Mouse (Mus musculus): ENCODE data around the gene Pus1. TPM values are rescaled to one million over a fixed set of nuclear protein-coding genes. Genes with fewer than 3 reads are reported as not detected.

Gene Pus1
- polyA plus RNA-seq, 2 experiments: 17.2 to 23.9 TPM

DNA sequence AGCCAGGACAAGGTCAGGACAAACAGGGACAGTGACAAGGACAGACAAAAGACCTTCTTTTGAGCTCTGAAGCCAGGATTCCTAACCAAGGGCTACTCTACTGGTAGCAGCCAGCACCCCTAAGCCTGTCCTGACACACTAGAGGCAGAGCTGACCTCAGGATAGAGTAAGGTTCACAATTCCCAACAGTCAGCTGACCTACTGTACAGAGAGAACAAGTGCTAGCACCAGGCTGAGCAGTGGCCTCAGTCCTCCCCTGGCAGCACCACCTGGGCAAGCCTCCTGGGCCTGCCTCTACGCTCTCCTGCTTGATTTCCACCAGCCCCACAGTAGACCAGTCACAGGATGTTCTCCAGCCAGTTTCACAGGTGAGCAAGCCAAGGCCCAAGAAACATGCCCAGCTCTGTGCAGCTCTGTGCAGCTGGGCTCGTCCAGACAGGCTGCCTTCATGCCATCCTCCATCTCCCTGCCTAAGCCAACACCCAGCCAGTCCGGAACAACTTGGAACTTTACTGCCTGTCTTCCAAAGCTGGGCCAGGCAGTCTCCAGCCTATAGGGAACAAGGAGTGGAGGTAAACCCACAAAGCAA, 20.7 kb upstream of the Pus1 start:
- Histone ChIP-seq H3K4me1 (replicated peaks; ENCODE audit: control insufficient read depth in 2 of 2, insufficient read depth in 2 of 2, low read length in 1 of 2) (peaks cover 22 to 39% of the 10 kb centered on the region in 2 experiments), H3K9ac (replicated peaks) (no peak overlapping the region), H3K36me3 (replicated peaks; ENCODE audit: control insufficient read depth, insufficient read depth, low read depth) (peaks cover 30% of the 10 kb centered on the region), H3K9me3 (ENCODE audit: control insufficient read depth, low read length) (no peaks in the 10 kb centered on the region), H3K27me3 (ENCODE audit: control insufficient read depth, insufficient read depth, low read length) (no peaks in the 10 kb centered on the region), H3K4me2 (ENCODE audit: low read depth) (no peak overlapping the region), H3K4me3 (ENCODE audit: insufficient read depth in 1 of 2, low read depth in 2 of 2, low read length in 2 of 2) (no peak overlapping the region), H3K27ac (no peak overlapping the region)
- WGBS (ENCODE audit: insufficient replicate concordance): 82% methylated on average over 3 of the region's 3 CpGs
- no peak for DNase-seq (ENCODE audit: low read depth in 3 of 3, low spot score in 3 of 3)
- no peak for ATAC-seq (ENCODE audit: insufficient read depth)
- TF ChIP-seq EP300 (IDR thresholded peaks at IDR 0.05; ENCODE audit: low read depth): no peak
- TF ChIP-seq CTCF (IDR thresholded peaks at IDR 0.05; ENCODE audit: low read depth): no peak

DNA sequence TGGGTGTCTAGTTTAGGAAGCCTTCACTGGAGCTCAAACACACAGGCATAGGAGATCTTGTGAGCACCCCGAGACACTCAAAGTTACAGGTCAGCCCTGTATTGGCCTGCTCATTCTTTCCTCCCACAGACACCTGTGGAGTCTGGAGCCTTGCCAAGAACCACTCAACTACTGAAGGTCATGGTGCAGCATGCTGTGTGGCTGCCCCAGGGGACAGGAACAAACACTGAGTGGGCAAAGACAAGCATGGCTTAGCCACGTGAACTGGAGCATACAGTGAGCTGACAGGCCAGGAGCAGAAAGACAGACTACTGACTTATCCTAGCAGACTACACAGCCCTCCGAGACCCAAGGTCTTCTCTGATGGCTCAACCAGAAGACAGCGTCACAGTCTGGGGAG, 17.2 kb upstream of the Pus1 start:
- H3K9ac ChIP-seq (replicated peaks): no peak overlapping the region
- peaks cover 58% of the 10 kb centered on the region for H3K36me3 ChIP-seq (replicated peaks; ENCODE audit: control insufficient read depth, insufficient read depth, low read depth)
- 70% methylated on average over 4 of the region's 4 CpGs for WGBS (ENCODE audit: insufficient replicate concordance)
- peaks cover 2 to 23% of the 10 kb centered on the region in 2 experiments for H3K4me1 ChIP-seq (replicated peaks; ENCODE audit: control insufficient read depth in 2 of 2, insufficient read depth in 2 of 2, low read length in 1 of 2)
- TF ChIP-seq EP300 (IDR thresholded peaks at IDR 0.05; ENCODE audit: low read depth): no peak
- no peak for TF ChIP-seq CTCF (IDR thresholded peaks at IDR 0.05; ENCODE audit: low read depth)
- DNase-seq (ENCODE audit: low read depth in 3 of 3, low spot score in 3 of 3) (no peak), ATAC-seq (ENCODE audit: insufficient read depth) (peak; percentile 52)
- H3K4me3 ChIP-seq (ENCODE audit: insufficient read depth in 1 of 2, low read depth in 2 of 2, low read length in 2 of 2): no peak overlapping the region
- no peak overlapping the region for H3K27ac ChIP-seq
- no peak overlapping the region for H3K4me2 ChIP-seq (ENCODE audit: low read depth)
- no peaks in the 10 kb centered on the region for H3K27me3 ChIP-seq (ENCODE audit: control insufficient read depth, insufficient read depth, low read length)
- no peaks in the 10 kb centered on the region for H3K9me3 ChIP-seq (ENCODE audit: control insufficient read depth, low read length)

- no peaks in the 10 kb centered on the region for H3K27me3 ChIP-seq (ENCODE audit: control insufficient read depth, insufficient read depth, low read length)
- no peak overlapping the region for H3K4me2 ChIP-seq (ENCODE audit: low read depth)
- H3K9ac ChIP-seq (replicated peaks): no peak overlapping the region
- peaks cover 90% of the 10 kb centered on the region for H3K36me3 ChIP-seq (replicated peaks; ENCODE audit: control insufficient read depth, insufficient read depth, low read depth)
- ATAC-seq (ENCODE audit: insufficient read depth) (no peak), DNase-seq (ENCODE audit: low read depth in 3 of 3, low spot score in 3 of 3) (no peak)
- no peak overlapping the region for H3K27ac ChIP-seq
- WGBS (ENCODE audit: insufficient replicate concordance): 92% methylated on average over 7 of the region's 7 CpGs
- peaks cover 0 to 10% of the 10 kb centered on the region in 2 experiments; a peak in 1 of 4 replicates for H3K4me1 ChIP-seq (replicated peaks; ENCODE audit: control insufficient read depth in 2 of 2, insufficient read depth in 2 of 2, low read length in 1 of 2)
- TF ChIP-seq EP300 (IDR thresholded peaks at IDR 0.05; ENCODE audit: low read depth) (no peak), CTCF (IDR thresholded peaks at IDR 0.05; ENCODE audit: low read depth) (no peak)
- no peak overlapping the region for H3K4me3 ChIP-seq (ENCODE audit: insufficient read depth in 1 of 2, low read depth in 2 of 2, low read length in 2 of 2)
- H3K9me3 ChIP-seq (ENCODE audit: control insufficient read depth, low read length): no peaks in the 10 kb centered on the region
Observed at GRCm38 (mm10) chr5:110794363-110794762, 13.9 kb upstream of the Pus1 start.

GRCm38 (mm10) chr5:110788684-110789083, 8.2 kb upstream of the Pus1 start:
- Histone ChIP-seq H3K9ac (replicated peaks) (no peak overlapping the region), H3K4me1 (replicated peaks; ENCODE audit: control insufficient read depth in 2 of 2, insufficient read depth in 2 of 2, low read length in 1 of 2) (no peaks in the 10 kb centered on the region), H3K4me2 (ENCODE audit: low read depth) (no peak overlapping the region), H3K27ac (no peak overlapping the region), H3K9me3 (ENCODE audit: control insufficient read depth, low read length) (no peaks in the 10 kb centered on the region), H3K4me3 (ENCODE audit: insufficient read depth in 1 of 2, low read depth in 2 of 2, low read length in 2 of 2) (no peak overlapping the region), H3K27me3 (ENCODE audit: control insufficient read depth, insufficient read depth, low read length) (no peaks in the 10 kb centered on the region), H3K36me3 (replicated peaks; ENCODE audit: control insufficient read depth, insufficient read depth, low read depth) (peaks cover 78% of the 10 kb centered on the region)
- DNase-seq (ENCODE audit: low read depth in 3 of 3, low spot score in 3 of 3) (peak in 1 of 3 experiments; percentile 51), ATAC-seq (ENCODE audit: insufficient read depth) (peak; percentile 41)
- 56% methylated on average over 5 of the region's 5 CpGs for WGBS (ENCODE audit: insufficient replicate concordance)
- TF ChIP-seq CTCF (IDR thresholded peaks at IDR 0.05; ENCODE audit: low read depth): peak; percentile 90
- TF ChIP-seq EP300 (IDR thresholded peaks at IDR 0.05; ENCODE audit: low read depth): no peak

DNA sequence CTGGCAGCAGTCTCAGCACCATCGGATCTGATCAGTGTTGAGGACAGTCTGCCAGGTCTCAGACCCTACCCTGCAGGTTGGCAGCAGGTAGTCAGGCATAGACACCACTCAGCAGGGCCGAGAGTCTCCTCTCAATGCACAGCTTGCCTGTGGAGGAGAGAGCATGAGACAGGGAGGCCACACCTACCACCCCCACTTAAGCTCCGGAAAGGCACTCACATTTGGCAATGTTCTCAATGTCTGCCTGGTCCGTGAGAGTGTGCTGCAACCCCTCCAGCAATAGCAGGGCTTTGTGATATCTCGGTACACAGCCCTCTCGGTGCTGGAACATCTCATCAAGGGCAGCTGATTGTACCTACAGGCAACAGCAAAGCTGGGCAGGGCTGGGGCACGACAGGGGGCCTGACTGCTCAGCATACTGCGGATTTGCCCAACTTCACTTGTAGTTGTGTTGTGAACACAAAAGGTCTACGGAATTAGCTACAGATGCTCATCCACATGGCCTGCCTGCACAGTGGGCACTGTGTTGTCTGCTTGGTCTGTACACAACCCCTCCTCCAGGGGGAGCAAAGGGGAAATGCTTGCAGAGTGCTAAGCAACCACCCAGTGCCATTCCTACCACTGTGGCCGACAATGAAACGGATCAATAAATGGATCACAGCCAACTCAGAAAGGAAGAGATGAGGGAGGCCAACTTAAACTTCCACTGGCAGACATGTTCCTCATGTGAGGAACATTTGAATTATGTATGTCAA, 5.8 kb upstream of the Pus1 start:
- Histone ChIP-seq H3K36me3 (replicated peaks; ENCODE audit: control insufficient read depth, insufficient read depth, low read depth) (peaks cover 54% of the 10 kb centered on the region), H3K4me1 (replicated peaks; ENCODE audit: control insufficient read depth in 2 of 2, insufficient read depth in 2 of 2, low read length in 1 of 2) (peaks cover 13 to 17% of the 10 kb centered on the region in 2 experiments)
- ATAC-seq (ENCODE audit: insufficient read depth): no peak

More for the DNA sequence above, 5.8 kb upstream of the Pus1 start:
- Histone ChIP-seq H3K4me3 (ENCODE audit: insufficient read depth in 1 of 2, low read depth in 2 of 2, low read length in 2 of 2) (no peak overlapping the region), H3K27me3 (ENCODE audit: control insufficient read depth, insufficient read depth, low read length) (no peaks in the 10 kb centered on the region), H3K27ac (no peak overlapping the region), H3K4me2 (ENCODE audit: low read depth) (no peak overlapping the region), H3K9ac (replicated peaks) (no peak overlapping the region), H3K9me3 (ENCODE audit: control insufficient read depth, low read length) (no peaks in the 10 kb centered on the region)
- TF ChIP-seq EP300 (IDR thresholded peaks at IDR 0.05; ENCODE audit: low read depth) (no peak), CTCF (IDR thresholded peaks at IDR 0.05; ENCODE audit: low read depth) (peak; percentile 74)
- no peak for DNase-seq (ENCODE audit: low read depth in 3 of 3, low spot score in 3 of 3)
- 77% methylated on average over 11 of the region's 11 CpGs for WGBS (ENCODE audit: insufficient replicate concordance)

All from liver, embryonic 14.5 days (tissue).